Mouse (Mus musculus) kidney, adult 11 months (tissue): Measurements from ENCODE around the gene Abcg1.

Experiments used
- DNase-seq: peaks from one replicate; pipeline ENCODE4 v3.0.0; 2022

Abcg1 gene

GRCm38 (mm10) chr17:31133776-31134175, 76.3 kb downstream of the Abcg1 start:
- DNase-seq: no peak

GRCm38 (mm10) chr17:31134913-31135312, 77.4 kb downstream of the Abcg1 start:
- no peak for DNase-seq

GRCm38 (mm10) chr17:31136291-31136690, 78.8 kb downstream of the Abcg1 start:
- DNase-seq: no peak

- no peak for DNase-seq
Observed at GRCm38 (mm10) chr17:31136821-31137220, 79.3 kb downstream of the Abcg1 start.

GRCm38 (mm10) chr17:31138398-31138797, 80.9 kb downstream of the Abcg1 start:
- peak; percentile 30 for DNase-seq

GRCm38 (mm10) chr17:31142116-31142515, 84.6 kb downstream of the Abcg1 start:
- DNase-seq: no peak

GRCm38 (mm10) chr17:31144040-31145037, 86.9 kb downstream of the Abcg1 start, which contains the start of gene Tff2:
Gene Tff2, minus strand, starts transcription at chr17:31144282.
- DNase-seq: no peak

- no peak for DNase-seq
Observed at GRCm38 (mm10) chr17:31145998-31146397, 88.5 kb downstream of the Abcg1 start.

GRCm38 (mm10) chr17:31152512-31152911, 95.0 kb downstream of the Abcg1 start:
- DNase-seq: peak; percentile 86

GRCm38 (mm10) chr17:31152966-31153499, 95.6 kb downstream of the Abcg1 start:
- DNase-seq: no peak

GRCm38 (mm10) chr17:31153785-31154184, 96.3 kb downstream of the Abcg1 start:
- DNase-seq: no peak

GRCm38 (mm10) chr17:31157921-31158320, 100.4 kb downstream of the Abcg1 start:
- DNase-seq: no peak

- DNase-seq: peak; percentile 39
Observed at GRCm38 (mm10) chr17:31160291-31160690, 102.8 kb downstream of the Abcg1 start.

GRCm38 (mm10) chr17:31162607-31163006, 105.1 kb downstream of the Abcg1 start:
- no peak for DNase-seq

GRCm38 (mm10) chr17:31163821-31164220, 106.3 kb downstream of the Abcg1 start:
- no peak for DNase-seq

- no peak for DNase-seq
Observed at GRCm38 (mm10) chr17:31165127-31165526, 107.7 kb downstream of the Abcg1 start, which contains the start of gene Tff1. Gene Tff1, minus strand, starts transcription at chr17:31165277.
